Mouse (Mus musculus): ENCODE data around the gene Epp13. TPM values are rescaled to one million over a fixed set of nuclear protein-coding genes. Genes with fewer than 3 reads are reported as not detected.
"Not testable (repeated sequence)": the region's sequence is repeated elsewhere in the genome, so short reads cannot be mapped to it uniquely, and the experiment has no call there.

The Epp13 gene
- polyA plus RNA-seq, 1 experiment from 2014 or later, result not detected

GRCm38 (mm10) chr7:6258232-6259220 lies 6.0 kb downstream of the Epp13 start:
- no peak for ATAC-seq (ENCODE audit: low FRiP score, low read depth)
- WGBS, result 33% methylated on average over 16 of the region's 16 CpGs

DNA sequence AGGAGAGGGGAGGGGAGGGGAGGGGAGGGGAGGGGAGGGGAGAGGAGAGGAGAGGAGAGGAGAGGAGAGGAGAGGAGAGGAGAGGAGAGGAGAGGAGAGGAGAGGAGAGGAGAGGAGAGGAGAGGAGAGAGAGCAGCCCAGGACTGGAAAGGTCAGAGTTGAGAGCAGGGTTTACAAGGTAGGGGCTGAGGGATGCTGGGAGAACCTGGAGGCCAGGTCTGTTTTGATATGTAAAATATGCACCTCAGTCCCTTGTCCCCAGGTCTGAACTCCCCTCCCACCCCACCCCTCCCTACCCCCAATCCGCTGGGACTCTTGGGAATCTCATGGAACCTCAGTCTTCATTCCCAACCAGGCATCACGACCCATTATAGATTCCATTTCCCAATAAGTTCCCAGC lies 7.5 kb downstream of the Epp13 start:
- not testable (repeated sequence) for H3K36me3 ChIP-seq; H3K9me3 ChIP-seq; H3K4me3 ChIP-seq; H3K4me2 ChIP-seq (replicated peaks); H3K27ac ChIP-seq; H3K9ac ChIP-seq; H3K4me1 ChIP-seq; ATAC-seq (ENCODE audit: low FRiP score, low read depth); H3K27me3 ChIP-seq (replicated peaks)
- 51% methylated on average over 2 of the region's 2 CpGs for WGBS

More at GRCm38 (mm10) chr7:6258232-6259220, 6.0 kb downstream of the Epp13 start:
- no peaks in the 10 kb centered on the region for H3K27me3 ChIP-seq (replicated peaks)
- 0 out of 2 replicates have a peak, but pooled peaks cover 7% of the 10 kb centered on the region for H3K9me3 ChIP-seq
- no peaks in the 10 kb centered on the region for H3K36me3 ChIP-seq
- H3K27ac ChIP-seq, result no peak overlapping the region
- H3K4me1 ChIP-seq, result no peaks in the 10 kb centered on the region
- H3K4me2 ChIP-seq (replicated peaks), result no peak overlapping the region
- no peak overlapping the region for H3K4me3 ChIP-seq
- H3K9ac ChIP-seq, result no peak overlapping the region

DNA sequence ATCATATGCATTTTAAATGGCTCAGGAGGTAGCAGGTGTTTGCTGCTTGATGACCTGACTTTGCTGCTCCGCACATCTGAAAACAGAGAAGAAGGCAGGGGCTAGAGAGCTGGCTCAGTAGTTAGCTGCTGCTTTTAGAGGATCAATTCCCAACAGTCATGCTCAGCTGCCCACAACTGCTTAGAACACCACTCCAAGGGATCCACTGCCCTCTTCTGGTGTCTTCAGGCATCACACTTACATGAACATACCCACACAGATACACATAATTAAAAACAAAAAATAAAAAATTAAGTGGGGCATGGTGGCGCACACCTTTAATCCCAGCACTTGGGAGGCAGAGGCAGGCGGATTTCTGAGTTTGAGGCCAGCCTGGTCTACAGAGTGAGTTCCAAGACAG lies 9.6 kb downstream of the Epp13 start:
- WGBS, result 93% methylated on average over 3 of the region's 3 CpGs
- no peak overlapping the region for H3K9ac ChIP-seq

DNA sequence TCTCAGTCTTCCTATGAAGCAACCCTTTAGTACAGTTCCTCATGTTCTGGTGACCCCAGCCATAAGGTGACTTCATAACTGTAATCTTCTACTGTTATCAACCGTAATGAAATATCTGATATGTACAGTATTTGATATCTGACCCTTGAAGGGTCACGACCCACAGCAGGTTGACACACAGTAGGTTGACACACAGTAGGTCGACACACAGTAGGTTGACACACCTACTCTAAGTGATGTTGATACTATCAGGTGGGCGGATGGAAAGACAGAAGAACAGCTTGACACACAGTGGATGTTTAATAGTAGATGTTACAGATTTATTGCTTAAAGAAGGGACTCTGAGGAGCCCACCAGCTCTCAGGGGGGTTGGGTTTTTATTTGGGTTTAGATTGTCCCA lies 10.5 kb downstream of the Epp13 start:
- Histone ChIP-seq H3K27ac (no peak overlapping the region), H3K4me3 (no peak overlapping the region), H3K9me3 (no peaks in the 10 kb centered on the region), H3K4me1 (no peaks in the 10 kb centered on the region), H3K36me3 (no peaks in the 10 kb centered on the region), H3K9ac (no peak overlapping the region), H3K4me2 (replicated peaks) (no peak overlapping the region), H3K27me3 (replicated peaks) (no peaks in the 10 kb centered on the region)
- WGBS, result 87% methylated on average over 4 of the region's 4 CpGs
- no peak for ATAC-seq (ENCODE audit: low FRiP score, low read depth)

More for the DNA sequence above, 9.6 kb downstream of the Epp13 start:
- Histone ChIP-seq H3K27me3 (replicated peaks) (no peaks in the 10 kb centered on the region), H3K4me3 (no peak overlapping the region), H3K27ac (no peak overlapping the region), H3K4me2 (replicated peaks) (no peak overlapping the region), H3K9me3 (no peaks in the 10 kb centered on the region), H3K4me1 (no peaks in the 10 kb centered on the region), H3K36me3 (no peaks in the 10 kb centered on the region)
- ATAC-seq (ENCODE audit: low FRiP score, low read depth), result no peak

GRCm38 (mm10) chr7:6265695-6266094 lies 13.2 kb downstream of the Epp13 start:
- 71% methylated on average over 8 of the region's 8 CpGs for WGBS
- Histone ChIP-seq H3K27me3 (replicated peaks) (no peaks in the 10 kb centered on the region), H3K36me3 (no peaks in the 10 kb centered on the region), H3K9ac (no peak overlapping the region), H3K9me3 (no peaks in the 10 kb centered on the region), H3K4me3 (no peak overlapping the region), H3K4me2 (replicated peaks) (no peak overlapping the region), H3K27ac (no peak overlapping the region), H3K4me1 (no peaks in the 10 kb centered on the region)
- ATAC-seq (ENCODE audit: low FRiP score, low read depth), result no peak

DNA sequence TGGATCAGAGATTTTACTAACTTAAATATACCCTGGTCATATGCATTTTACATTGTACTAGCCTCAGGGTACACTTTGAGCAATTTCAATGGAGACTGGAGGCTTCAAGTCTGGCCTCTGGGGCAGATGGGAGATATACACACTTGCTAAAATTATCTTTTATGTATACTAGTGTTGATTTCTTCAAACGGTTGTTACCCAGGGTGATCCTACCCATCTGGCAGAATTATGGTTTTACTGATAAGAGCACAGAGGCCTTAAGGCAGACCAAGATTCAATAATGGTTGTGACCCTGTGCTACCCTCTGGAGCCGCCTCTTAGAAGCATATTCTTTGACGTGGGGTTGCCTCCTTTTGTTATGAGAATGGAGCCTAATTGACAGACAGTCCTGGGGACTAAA lies 25.4 kb downstream of the Epp13 start:
- Histone ChIP-seq H3K4me3 (no peak overlapping the region), H3K36me3 (no peaks in the 10 kb centered on the region), H3K27me3 (replicated peaks) (no peaks in the 10 kb centered on the region), H3K4me1 (no peaks in the 10 kb centered on the region), H3K9ac (no peak overlapping the region), H3K9me3 (no peaks in the 10 kb centered on the region), H3K4me2 (replicated peaks) (no peak overlapping the region), H3K27ac (no peak overlapping the region)
- no peak for ATAC-seq (ENCODE audit: low FRiP score, low read depth)
- WGBS, result 59% methylated on average over 3 of the region's 3 CpGs

- Histone ChIP-seq H3K4me2 (replicated peaks) (peak overlapping the region; percentile 61), H3K36me3 (no peaks in the 10 kb centered on the region), H3K27ac (no peak overlapping the region), H3K4me3 (peak overlapping the region; percentile 50), H3K9ac (no peak overlapping the region), H3K27me3 (replicated peaks) (no peaks in the 10 kb centered on the region), H3K4me1 (peaks cover 8% of the 10 kb centered on the region; the same call in 1 of the 2 replicates), H3K9me3 (no peaks in the 10 kb centered on the region)
- 3% methylated on average over 1 of the region's 1 CpGs for WGBS
- ATAC-seq (ENCODE audit: low FRiP score, low read depth), result no peak
Measured at GRCm38 (mm10) chr7:6282749-6283148, 30.2 kb downstream of the Epp13 start.

DNA sequence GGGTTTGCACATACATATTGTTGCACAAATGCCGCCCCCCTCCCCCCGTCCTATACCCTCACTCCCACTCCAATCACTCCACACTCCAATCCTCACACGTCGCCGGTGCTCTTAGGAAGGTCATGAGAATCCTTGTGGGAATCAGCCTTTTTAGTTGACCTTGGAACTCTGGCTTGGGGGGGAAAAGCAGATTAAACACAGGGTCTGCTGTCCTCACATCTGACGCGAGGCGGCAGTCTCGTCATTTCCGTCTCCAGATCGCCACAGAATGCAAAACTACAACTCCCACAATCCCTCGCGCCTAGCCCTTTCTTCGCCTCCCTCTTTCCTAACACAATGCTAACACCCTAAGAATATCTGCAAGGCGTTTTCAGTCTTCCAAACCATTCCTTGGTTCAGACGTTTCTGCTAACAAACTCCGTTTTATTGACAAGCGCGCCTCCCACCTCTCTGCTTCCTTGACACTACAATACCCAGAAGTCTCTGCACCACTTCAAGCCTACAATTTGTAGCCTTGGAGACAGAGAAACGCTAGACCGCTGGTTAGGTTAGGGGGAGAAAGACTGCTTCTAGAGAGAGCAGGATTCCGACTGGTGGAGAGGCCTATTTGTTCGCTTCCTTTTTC lies 31.1 kb downstream of the Epp13 start:
- Histone ChIP-seq H3K4me3 (peak overlapping the region; percentile 50), H3K36me3 (no peaks in the 10 kb centered on the region), H3K9ac (peak overlapping the region; percentile 59), H3K4me1 (peaks cover 13% of the 10 kb centered on the region; the same call in 1 of the 2 replicates), H3K4me2 (replicated peaks) (peak overlapping the region; percentile 61), H3K27ac (peak overlapping the region; percentile 46; the same call in 1 of the 2 replicates), H3K9me3 (no peaks in the 10 kb centered on the region), H3K27me3 (replicated peaks) (no peaks in the 10 kb centered on the region)
- ATAC-seq (ENCODE audit: low FRiP score, low read depth), result peak; percentile 61
- under 1% methylated on average over 23 of the region's 23 CpGs for WGBS

- no peak overlapping the region; the same call in 1 of the 2 replicates for H3K4me2 ChIP-seq (replicated peaks)
- no peak overlapping the region for H3K9ac ChIP-seq
- no peaks in the 10 kb centered on the region for H3K9me3 ChIP-seq
- H3K4me1 ChIP-seq, result peaks cover 13% of the 10 kb centered on the region; the same call in 1 of the 2 replicates
- H3K4me3 ChIP-seq, result no peak overlapping the region
- WGBS, result 86% methylated on average over 4 of the region's 4 CpGs
- H3K36me3 ChIP-seq, result no peaks in the 10 kb centered on the region
- no peak for ATAC-seq (ENCODE audit: low FRiP score, low read depth)
- H3K27ac ChIP-seq, result no peak overlapping the region
- no peaks in the 10 kb centered on the region for H3K27me3 ChIP-seq (replicated peaks)
Measured at GRCm38 (mm10) chr7:6284442-6285012, 32.0 kb downstream of the Epp13 start.

GRCm38 (mm10) chr7:6285366-6285765 lies 32.9 kb downstream of the Epp13 start:
- Histone ChIP-seq H3K4me3 (no peak overlapping the region), H3K9me3 (no peaks in the 10 kb centered on the region), H3K27ac (no peak overlapping the region), H3K9ac (no peak overlapping the region), H3K27me3 (replicated peaks) (no peaks in the 10 kb centered on the region), H3K4me1 (peaks cover 13% of the 10 kb centered on the region; the same call in 1 of the 2 replicates), H3K4me2 (replicated peaks) (peak overlapping the region; percentile 74; the same call in 1 of the 2 replicates), H3K36me3 (no peaks in the 10 kb centered on the region)
- no peak for ATAC-seq (ENCODE audit: low FRiP score, low read depth)
- 91% methylated on average over 6 of the region's 6 CpGs for WGBS

DNA sequence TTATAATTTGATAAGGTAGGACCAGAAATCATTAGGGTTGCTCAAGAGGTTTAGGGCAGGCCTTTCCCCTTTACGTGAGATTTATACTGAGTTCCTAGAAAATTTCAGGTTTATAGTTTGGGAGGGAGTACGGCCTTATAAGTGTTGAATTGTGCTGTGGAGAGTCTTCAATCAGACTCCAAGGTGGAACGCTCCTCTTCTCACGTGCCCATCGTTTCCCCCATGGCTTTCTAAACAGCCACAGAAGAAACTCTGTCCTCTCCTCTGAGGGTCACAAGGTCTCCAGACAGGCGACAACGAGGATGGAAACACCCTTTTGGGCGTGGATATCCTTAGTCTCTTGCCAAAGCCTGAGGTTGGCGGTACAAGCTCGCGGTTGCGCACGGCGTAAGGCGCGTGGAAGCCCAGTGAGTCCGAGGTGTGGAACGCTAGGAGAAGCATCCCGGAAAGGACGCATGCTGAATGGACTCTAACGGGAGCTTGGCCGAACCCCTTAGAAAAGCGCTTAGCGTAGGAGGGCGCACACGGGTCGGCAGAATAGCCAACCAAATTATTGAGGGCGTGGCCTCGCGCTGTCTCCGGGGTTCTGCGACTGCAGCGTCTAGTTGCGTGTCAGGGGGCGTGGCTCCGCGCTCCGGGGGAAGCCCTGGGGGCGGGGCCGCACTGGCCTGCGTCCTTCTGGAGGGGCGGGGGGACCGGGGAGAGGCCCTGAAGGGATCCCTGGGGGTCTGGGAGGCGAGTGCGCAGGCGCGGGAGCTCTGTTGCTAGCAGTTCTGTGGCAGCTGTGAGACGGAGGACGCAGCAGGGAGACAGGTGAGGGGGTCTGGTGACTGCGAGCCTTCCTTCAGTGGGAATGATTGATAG lies 33.6 kb downstream of the Epp13 start, which contains the start of gene Zfp667:
Gene Zfp667 (plus strand): TSS at position 738 of the 864 bp plus-strand sequence.
- Histone ChIP-seq H3K4me2 (replicated peaks) (peak within 1 kb of the TSS; percentile 74), H3K9me3 (no peaks in the 10 kb centered on the region), H3K27me3 (replicated peaks) (no peaks in the 10 kb centered on the region), H3K9ac (peak within 1 kb of the TSS; percentile 60), H3K36me3 (no peaks in the 10 kb centered on the region), H3K27ac (peak within 1 kb of the TSS; percentile 46; the same call in 1 of the 2 replicates), H3K4me3 (peak within 1 kb of the TSS; percentile 49), H3K4me1 (peaks cover 13% of the 10 kb centered on the region; the same call in 1 of the 2 replicates)
- WGBS, result 4% methylated on average over 50 of the region's 50 CpGs
- peak; percentile 72 for ATAC-seq (ENCODE audit: low FRiP score, low read depth)
